Mouse (Mus musculus) skeletal muscle tissue, adult 2 months (tissue): Measurements from ENCODE around the gene Ttll10.

ENCODE experiments used
- DNase-seq: peaks from one replicate; pipeline ENCODE4 v3.0.0-alpha.2; 2012; ENCODE audit warnings: low read depth, low spot score

The Ttll10 gene

GRCm38 (mm10) chr4:156024184-156024583 is 35.0 kb downstream of the Ttll10 start:
- peak; percentile 87 for DNase-seq

GRCm38 (mm10) chr4:156023520-156023919 is 35.7 kb downstream of the Ttll10 start:
- DNase-seq: no peak

GRCm38 (mm10) chr4:156021942-156022419 is 37.2 kb downstream of the Ttll10 start:
- DNase-seq: no peak

- DNase-seq: no peak
Measured at GRCm38 (mm10) chr4:156021381-156021780, 37.8 kb downstream of the Ttll10 start.

- no peak for DNase-seq
Measured at GRCm38 (mm10) chr4:156019771-156020170, 39.4 kb downstream of the Ttll10 start.

GRCm38 (mm10) chr4:156014436-156014835 is 44.8 kb downstream of the Ttll10 start:
- DNase-seq: no peak

- DNase-seq: no peak
Measured at GRCm38 (mm10) chr4:156013637-156014036, 45.6 kb downstream of the Ttll10 start, which contains the start of gene Tnfrsf4. Gene Tnfrsf4, plus strand, starts transcription at chr4:156013843.

- DNase-seq: no peak
Measured at GRCm38 (mm10) chr4:156008369-156008768, 50.8 kb downstream of the Ttll10 start.

GRCm38 (mm10) chr4:156004109-156004508 is 55.1 kb downstream of the Ttll10 start:
- DNase-seq: no peak

- DNase-seq: no peak
Measured at GRCm38 (mm10) chr4:155993606-155994005, 65.6 kb downstream of the Ttll10 start.

- DNase-seq: peak; percentile 96
Measured at GRCm38 (mm10) chr4:155992906-155993547, 66.2 kb downstream of the Ttll10 start.

GRCm38 (mm10) chr4:155992241-155992905 is 66.8 kb downstream of the Ttll10 start, which contains the start of the genes B3galt6 and Sdf4:
Gene B3galt6, minus strand, starts transcription at chr4:155992649.
Gene Sdf4, plus strand, starts transcription at chr4:155992872.
- DNase-seq: peak; percentile 96

- DNase-seq: peak; percentile 21
Measured at GRCm38 (mm10) chr4:155991908-155992230, 67.3 kb downstream of the Ttll10 start.

- DNase-seq: no peak
Measured at GRCm38 (mm10) chr4:155991211-155991907, 67.9 kb downstream of the Ttll10 start.
